Mouse (Mus musculus) MEL (cell line): ENCODE measurements around the gene Cntfr. TPM values are rescaled to one million over a fixed set of nuclear protein-coding genes. Genes with fewer than 3 reads are reported as not detected.

Experiments used
- DNase-seq: peaks from one replicate; pipeline ENCODE4 v3.0.0; 2011; ENCODE audit warnings: low read depth, low spot score
- H3K27ac ChIP-seq: 2 replicates; pipeline ENCODE4 v1.5.1; 2012; ENCODE audit warnings: low read depth, mild to moderate bottlenecking, control low read depth, low read length, moderate library complexity; ENCODE audit not compliant: control insufficient read depth
- H3K27me3 ChIP-seq, 2 experiments: fragments of 150-350 bp in 1 of 2; sonication (generic) in 1 of 2; 2 replicates each; pipeline ENCODE4 v1.6.1; 2012; ENCODE audit warnings: low read length in 2 of 2, mild to moderate bottlenecking in 2 of 2, improper control_type of control experiment in 1 of 2, moderate library complexity in 1 of 2; ENCODE audit not compliant: insufficient read depth in 2 of 2, control insufficient read depth in 1 of 2
- H3K36me3 ChIP-seq, 2 experiments: 2 replicates each; pipeline ENCODE4 v1.6.1; 2012 to 2014; ENCODE audit warnings: low read length in 2 of 2, improper control_type of control experiment in 1 of 2, inconsistent platforms in 1 of 2, mild to moderate bottlenecking in 1 of 2; ENCODE audit not compliant: insufficient read depth in 2 of 2, control insufficient read depth in 1 of 2
- H3K4me1 ChIP-seq, 2 experiments: fragments of 150-350 bp in 1 of 2; sonication (generic) in 1 of 2; 2 replicates each; pipeline ENCODE4 v1.6.1; 2012; ENCODE audit warnings: low read length in 2 of 2, improper control_type of control experiment in 1 of 2, mild to moderate bottlenecking in 1 of 2; ENCODE audit not compliant: insufficient read depth in 2 of 2, control insufficient read depth in 1 of 2
- H3K4me3 ChIP-seq, 2 experiments: fragments of 150-350 bp in 1 of 2; sonication (generic) in 1 of 2; 2 replicates each; pipeline ENCODE4 v1.5.1; 2012; ENCODE audit warnings: low read depth in 2 of 2, low read length in 2 of 2, mild to moderate bottlenecking in 2 of 2, moderate library complexity in 2 of 2, control low read depth in 1 of 2, improper control_type of control experiment in 1 of 2; ENCODE audit not compliant: control insufficient read depth in 1 of 2, insufficient read depth in 1 of 2
- H3K79me2 ChIP-seq: 2 replicates; pipeline ENCODE4 v1.6.1; 2012; ENCODE audit warnings: mild to moderate bottlenecking, low read length, moderate library complexity; ENCODE audit not compliant: control insufficient read depth, poor library complexity, insufficient read depth
- H3K9ac ChIP-seq: 2 replicates; pipeline ENCODE4 v1.6.1; 2012; ENCODE audit warnings: low read depth, mild to moderate bottlenecking, control low read depth, low read length, moderate library complexity; ENCODE audit not compliant: control insufficient read depth, poor library complexity, severe bottlenecking
- H3K9me3 ChIP-seq: fragments of 150-350 bp; sonication (generic); replicated peaks from 2 replicates; pipeline ENCODE4 v1.6.1; 2012; ENCODE audit warnings: mild to moderate bottlenecking, low read length, improper control_type of control experiment, moderate library complexity; ENCODE audit not compliant: insufficient read depth
- BHLHE40 ChIP-seq: IDR thresholded peaks from 2 replicates; pipeline ENCODE4 v1.6.1; 2012; ENCODE audit warnings: low read depth, mild to moderate bottlenecking, inconsistent platforms, low read length, improper control_type of control experiment, borderline replicate concordance
- CHD1 ChIP-seq: IDR thresholded peaks from 2 replicates; pipeline ENCODE4 v1.6.1; 2012; ENCODE audit warnings: low read depth, mild to moderate bottlenecking, inconsistent platforms, low read length, improper control_type of control experiment
- CTCF ChIP-seq, 3 experiments: IDR thresholded peaks in 2 of 3; conservative IDR thresholded peaks in 1 of 3; 2 replicates each; pipeline ENCODE4 v1.5.1; 2011 to 2012; ENCODE audit warnings: low read length in 3 of 3, low read depth in 2 of 3, mild to moderate bottlenecking in 2 of 3, improper control_type of control experiment in 1 of 3, inconsistent platforms in 1 of 3, mixed read lengths in 1 of 3, moderate library complexity in 1 of 3; ENCODE audit not compliant: control insufficient read depth in 1 of 3, insufficient read depth in 1 of 3, poor library complexity in 1 of 3, severe bottlenecking in 1 of 3
- E2F4 ChIP-seq: IDR thresholded peaks from 2 replicates; pipeline ENCODE4 v1.6.1; 2011; ENCODE audit warnings: low read depth, low read length, improper control_type of control experiment, borderline replicate concordance
- ETS1 ChIP-seq: IDR thresholded peaks from 2 replicates; pipeline ENCODE4 v1.6.1; 2012; ENCODE audit warnings: low read depth, mild to moderate bottlenecking, inconsistent platforms, low read length, improper control_type of control experiment, moderate library complexity
- GABPA ChIP-seq: IDR thresholded peaks from 2 replicates; pipeline ENCODE4 v1.6.1; 2012; ENCODE audit warnings: low read depth, mild to moderate bottlenecking, inconsistent platforms, low read length, improper control_type of control experiment, moderate library complexity
- GATA1 ChIP-seq: IDR thresholded peaks from 2 replicates; pipeline ENCODE4 v1.6.1; 2011; ENCODE audit warnings: low read depth, low read length, improper control_type of control experiment
- HCFC1 ChIP-seq: IDR thresholded peaks from 2 replicates; pipeline ENCODE4 v1.6.1; 2012; ENCODE audit warnings: low read depth, mild to moderate bottlenecking, inconsistent platforms, low read length, improper control_type of control experiment, moderate library complexity
- MYC ChIP-seq: IDR thresholded peaks from 2 replicates; pipeline ENCODE4 v1.6.1; 2011; ENCODE audit warnings: low read depth, mild to moderate bottlenecking, low read length, improper control_type of control experiment, moderate library complexity
- NRF1 ChIP-seq: IDR thresholded peaks from 2 replicates; pipeline ENCODE4 v1.6.1; 2014; ENCODE audit warnings: low read depth, mild to moderate bottlenecking, inconsistent platforms, low read length, improper control_type of control experiment, moderate library complexity; ENCODE audit not compliant: poor library complexity, insufficient read depth, severe bottlenecking
- RAD21 ChIP-seq: IDR thresholded peaks from 2 replicates; pipeline ENCODE4 v1.6.1; 2011; ENCODE audit warnings: mild to moderate bottlenecking, low read depth, low read length, improper control_type of control experiment
- RCOR1 ChIP-seq: IDR thresholded peaks from 2 replicates; pipeline ENCODE4 v1.6.1; 2012; ENCODE audit warnings: low read depth, mild to moderate bottlenecking, inconsistent platforms, low read length, improper control_type of control experiment
- SMC3 ChIP-seq: IDR thresholded peaks from 2 replicates; pipeline ENCODE4 v1.6.1; 2011; ENCODE audit warnings: low read depth, low read length, improper control_type of control experiment
- TBP ChIP-seq: IDR thresholded peaks from 2 replicates; pipeline ENCODE4 v1.8.0; 2011; ENCODE audit warnings: low read depth, low read length, improper control_type of control experiment
- TCF12 ChIP-seq: IDR thresholded peaks from 2 replicates; pipeline ENCODE4 v1.6.1; 2014; ENCODE audit warnings: low read depth, mild to moderate bottlenecking, inconsistent platforms, low read length, improper control_type of control experiment, moderate library complexity
- ZKSCAN1 ChIP-seq: IDR thresholded peaks from 2 replicates; pipeline ENCODE4 v1.6.1; 2012; ENCODE audit warnings: low read depth, mild to moderate bottlenecking, inconsistent platforms, low read length, improper control_type of control experiment, moderate library complexity
- ZNF384 ChIP-seq: IDR thresholded peaks from 2 replicates; pipeline ENCODE4 v1.6.1; 2012; ENCODE audit warnings: low read depth, mild to moderate bottlenecking, inconsistent platforms, low read length, improper control_type of control experiment
- polyA plus RNA-seq, 2 experiments: library from polyadenylated mRNA; stranded (reverse) in 1 of 2; unstranded in 1 of 2; fragments of >175 nt in 1 of 2; fragments of >200 nt in 1 of 2; gene quantifications; 2 replicates each; pipeline versions ENCODE4 v1.2.1 to v1.2.4; 2012; ENCODE audit warnings: low replicate concordance in 2 of 2, low read depth in 1 of 2; ENCODE audit not compliant: insufficient read length in 2 of 2, insufficient read depth in 1 of 2, missing spikeins in 1 of 2
- total RNA-seq: library from RNA; depleted of rRNA; stranded (reverse); fragments of 300-350 nt; gene quantifications from 2 replicates; pipeline ENCODE4 v1.2.3, GENCODE M21; 2012

Cntfr gene
- total and polyA plus RNA-seq, 3 experiments, result not detected

- Histone ChIP-seq H3K9ac (no peak overlapping the region), H3K4me1 (peaks cover 0 to 10% of the 10 kb centered on the region in 2 experiments; a peak in 2 of 4 replicates), H3K79me2 (peaks cover 19% of the 10 kb centered on the region), H3K4me3 (no peak overlapping the region), H3K9me3 (no peaks in the 10 kb centered on the region), H3K27ac (no peak overlapping the region), H3K27me3 (no peaks in the 10 kb centered on the region), H3K36me3 (no peaks in the 10 kb centered on the region; a peak in 1 of 4 replicates)
- TF ChIP-seq ZKSCAN1 (no peak), MYC (0 out of 2 replicates have a peak, but pooled peaks have one; percentile 22), CTCF (IDR thresholded peaks at IDR 0.05 in 2 of 3, conservative IDR thresholded peaks at IDR 0.05 in 1 of 3; ENCODE audit: control insufficient read depth in 1 of 3, insufficient read depth in 1 of 3, low read depth in 2 of 3, low read length in 3 of 3, poor library complexity in 1 of 3, severe bottlenecking in 1 of 3) (peak; percentile 49 to 67 (median 49)), SMC3 (peak; percentile 58), RAD21 (peak; percentile 56)
- DNase-seq, result peak; percentile 71
Observed at GRCm38 (mm10) chr4:41715596-41715995, 18.7 kb upstream of the Cntfr start.

GRCm38 (mm10) chr4:41715082-41715481 lies 18.2 kb upstream of the Cntfr start:
- no peak for TF ChIP-seq E2F4
- TF ChIP-seq TBP, result no peak
- no peak for TF ChIP-seq BHLHE40
- no peak for TF ChIP-seq RCOR1
- no peak for TF ChIP-seq GATA1
- TF ChIP-seq ETS1, result no peak
- TF ChIP-seq HCFC1, result no peak
- no peak for TF ChIP-seq GABPA
- no peak for TF ChIP-seq CHD1
- TF ChIP-seq TCF12, result no peak
- TF ChIP-seq ZNF384, result no peak
- TF ChIP-seq NRF1, result no peak
- Histone ChIP-seq H3K9me3 (no peaks in the 10 kb centered on the region), H3K4me3 (no peak overlapping the region), H3K9ac (no peak overlapping the region), H3K79me2 (peaks cover 19% of the 10 kb centered on the region), H3K27me3 (no peaks in the 10 kb centered on the region), H3K27ac (no peak overlapping the region), H3K36me3 (no peaks in the 10 kb centered on the region; a peak in 1 of 4 replicates), H3K4me1 (peaks cover 0 to 10% of the 10 kb centered on the region in 2 experiments; a peak in 2 of 4 replicates)
- no peak for DNase-seq
